8 mouse cellular contexts compared by ENCODE assay signal in the genomic region with DNA sequence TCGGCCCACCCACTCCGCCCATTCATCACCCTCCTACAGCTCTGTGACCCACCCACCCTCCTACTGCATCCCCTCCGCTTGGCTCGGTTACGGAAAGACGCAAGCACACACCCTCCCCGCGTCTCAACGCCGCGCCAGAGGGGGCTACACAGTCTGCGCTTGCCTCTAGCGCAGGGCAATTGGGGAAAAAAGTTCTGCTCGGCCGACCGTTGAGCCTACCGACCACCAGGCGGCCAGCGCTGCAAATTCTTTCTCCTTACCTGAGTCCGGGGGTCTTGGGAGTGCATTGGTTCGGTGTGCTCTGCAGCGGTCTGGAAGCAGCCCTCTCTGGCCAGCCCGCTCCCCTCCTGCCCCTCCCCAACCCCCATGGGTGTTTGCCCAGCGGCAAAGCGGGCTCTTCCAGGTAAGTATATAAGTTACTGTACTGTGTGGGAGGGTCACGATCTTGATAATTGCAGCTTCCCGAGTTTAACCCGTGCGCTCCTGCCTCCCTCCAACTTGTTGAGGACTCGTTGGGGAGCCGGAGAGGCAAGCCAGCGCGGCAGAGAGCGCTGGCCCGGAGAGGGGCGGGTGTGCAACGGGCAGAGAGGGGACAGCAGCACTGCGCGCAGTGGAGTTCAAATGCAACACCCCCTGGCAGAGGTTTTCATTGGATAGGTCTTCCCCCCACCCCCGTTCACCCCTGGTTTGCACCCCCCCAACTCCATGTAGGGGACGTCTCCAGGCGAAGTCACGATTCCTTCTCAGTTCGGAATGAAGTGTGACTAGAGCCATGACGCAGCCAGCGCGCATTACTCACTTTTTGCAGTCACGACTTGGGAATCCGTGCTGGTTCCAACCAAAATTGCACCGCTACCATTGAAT.
A peak's percentile ranks its signal among the peaks of the same experiment; 100 is the strongest.
DNase-seq lines count a peak whose midpoint lies in the region; ATAC-seq and TF ChIP-seq lines count a peak whose summit lies in the region.

No protein-coding gene starts in this region.

- no peak overlapping the region for H3K9ac ChIP-seq in intestine, embryonic 16.5 days (ENCODE audit: low read depth, low read length)

- H3K4me3 ChIP-seq in thymus, adult 2 months (ENCODE audit: control insufficient read depth, insufficient read depth, low read length) = no peak overlapping the region
- H3K4me3 ChIP-seq in intestine, embryonic 16.5 days (ENCODE audit: low read length) = 0 out of 2 replicates have a peak overlapping the region, but pooled peaks have one; percentile 2

- ATAC-seq in intestine, embryonic 16.5 days = no peak

- 5% methylated on average over 50 of the region's 50 CpGs for WGBS in thymus, adult 2 months
- WGBS in intestine, embryonic 16.5 days = under 1% methylated on average over 50 of the region's 50 CpGs

- no peaks in the 10 kb centered on the region for H3K4me1 ChIP-seq in thymus, adult 2 months (replicated peaks; ENCODE audit: control insufficient read depth, insufficient read depth, low read length)
- no peaks in the 10 kb centered on the region for H3K4me1 ChIP-seq in intestine, embryonic 16.5 days (ENCODE audit: control insufficient read depth, insufficient read depth, low read length)

- no peak overlapping the region for H3K27ac ChIP-seq in thymus, adult 2 months (ENCODE audit: control insufficient read depth, insufficient read depth, low read length)
- H3K27ac ChIP-seq in intestine, embryonic 16.5 days (ENCODE audit: low read length) = no peak overlapping the region

- no peak for TF ChIP-seq POLR2A in thymus, adult 2 months (IDR thresholded peaks at IDR 0.05; ENCODE audit: control insufficient read depth, extremely low read depth, insufficient read depth, low read length, poor library complexity)

- H3K36me3 ChIP-seq in thymus, adult 2 months (ENCODE audit: control insufficient read depth, insufficient read depth, low read length) = no peaks in the 10 kb centered on the region
- H3K36me3 ChIP-seq in intestine, embryonic 16.5 days (ENCODE audit: control insufficient read depth, insufficient read depth, low read length) = no peaks in the 10 kb centered on the region

- TF ChIP-seq CTCF in thymus, adult 2 months (IDR thresholded peaks at IDR 0.05; ENCODE audit: borderline replicate concordance, control insufficient read depth, extremely low read depth, insufficient read depth, low read length, poor library complexity) = no peak

- H3K9me3 ChIP-seq in intestine, embryonic 16.5 days (ENCODE audit: control insufficient read depth, low read length) = no peaks in the 10 kb centered on the region

- 0 out of 2 replicates have a peak overlapping the region, but pooled peaks have one; percentile 7 for H3K4me2 ChIP-seq in intestine, embryonic 16.5 days (ENCODE audit: low read depth, low read length)

- peaks cover 18% of the 10 kb centered on the region; the same call in 1 of the 2 replicates for H3K27me3 ChIP-seq in thymus, adult 2 months (ENCODE audit: control insufficient read depth, insufficient read depth, low read length)
- peaks cover 88% of the 10 kb centered on the region for H3K27me3 ChIP-seq in intestine, embryonic 16.5 days (replicated peaks; ENCODE audit: control insufficient read depth, insufficient read depth, low read length)

- DNase-seq in embryo, embryonic 10 days (ENCODE audit: low spot score) = peak; percentile 60
- no peak for DNase-seq in embryo, embryonic 9.5 days (ENCODE audit: extremely low spot score)
- peak; percentile 9 for DNase-seq in thymus, postnatal 4 days
- DNase-seq in thymus, adult 2 months = no peak
- peak; percentile 63 to 70 for DNase-seq in right cerebral cortex, postnatal 10 days (ENCODE audit: low spot score in 2 of 2)
- no peak for DNase-seq in spleen, postnatal 4 days (ENCODE audit: low spot score in 2 of 2)
- DNase-seq in layer of hippocampus, adult 9-11 months = no peak

Comparison
In these comparisons a context has a peak if more than half of its experiments do, and no peak if none do; other contexts are left out.
1. DNase-seq: peak in embryo, embryonic 10 days (single experiment), thymus, postnatal 4 days (single experiment) and right cerebral cortex, postnatal 10 days (2 of 2); none in embryo, embryonic 9.5 days (single experiment), thymus, adult 2 months (single experiment), spleen, postnatal 4 days (0 of 2) and layer of hippocampus, adult 9-11 months (single experiment).